Mouse (Mus musculus): ENCODE measurements around the gene Sept7. TPM values are rescaled to one million over a fixed set of nuclear protein-coding genes. Genes with fewer than 3 reads are reported as not detected.
A peak's percentile ranks its signal among the peaks of the same experiment; 100 is the strongest.
"Not testable (repeated sequence)": the region's sequence is repeated elsewhere in the genome, so short reads cannot be mapped to it uniquely, and the experiment has no call there.

The Sept7 gene
- polyA plus RNA-seq, 1 experiment from 2014 or later: 278 TPM

DNA sequence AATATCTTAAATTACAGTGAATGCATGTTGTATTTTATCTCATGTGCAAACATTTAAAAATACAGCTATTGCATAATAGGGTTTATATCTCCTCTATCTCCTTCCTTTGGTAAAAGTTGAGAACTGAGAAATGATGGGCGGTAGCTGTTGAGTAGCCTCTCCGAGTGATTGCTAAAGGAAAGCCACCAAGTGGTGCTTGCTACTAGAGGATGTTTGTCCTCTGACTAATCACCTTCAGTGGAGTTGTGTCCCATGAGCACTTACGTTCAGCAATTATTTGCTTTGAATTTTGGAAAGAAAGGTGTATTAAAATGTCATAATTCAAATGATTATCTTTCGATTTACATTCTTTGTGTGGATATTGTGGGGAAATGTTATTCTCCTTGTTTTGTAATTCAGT is 13.6 kb downstream of the Sept7 start:
- Histone ChIP-seq H3K27ac (no peak overlapping the region), H3K9ac (no peak overlapping the region), H3K9me3 (replicated peaks) (no peaks in the 10 kb centered on the region), H3K4me2 (replicated peaks) (no peak overlapping the region), H3K4me3 (no peak overlapping the region), H3K4me1 (no peaks in the 10 kb centered on the region), H3K36me3 (peaks cover 21% of the 10 kb centered on the region), H3K27me3 (no peaks in the 10 kb centered on the region)
- 95% methylated on average over 4 of the region's 4 CpGs for WGBS
- ATAC-seq (ENCODE audit: low FRiP score): no peak

DNA sequence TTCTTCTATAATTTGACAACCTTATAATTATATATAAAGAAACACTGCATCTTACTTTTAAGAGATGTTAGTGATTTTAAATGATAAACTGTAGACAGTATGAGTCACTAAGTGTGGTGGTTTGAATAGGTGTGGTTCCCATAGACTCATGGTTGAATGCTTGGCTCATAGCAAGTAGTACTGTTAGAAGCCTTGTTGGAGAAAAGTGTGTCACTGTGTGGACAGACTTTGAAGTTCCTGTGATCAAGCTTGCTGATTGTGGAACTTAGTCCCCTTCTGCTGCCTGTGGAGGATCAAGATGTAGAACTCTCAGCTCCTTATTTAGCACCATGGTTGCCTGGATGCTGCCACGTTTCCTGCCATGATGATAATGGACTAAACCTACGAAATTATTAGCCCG is 14.9 kb downstream of the Sept7 start:
- H3K36me3 ChIP-seq: peaks cover 26% of the 10 kb centered on the region
- no peaks in the 10 kb centered on the region for H3K9me3 ChIP-seq (replicated peaks)
- H3K27me3 ChIP-seq: no peaks in the 10 kb centered on the region
- no peak overlapping the region for H3K4me3 ChIP-seq
- H3K4me1 ChIP-seq: no peaks in the 10 kb centered on the region
- H3K9ac ChIP-seq: no peak overlapping the region
- H3K4me2 ChIP-seq (replicated peaks): no peak overlapping the region
- no peak for ATAC-seq (ENCODE audit: low FRiP score)
- no peak overlapping the region for H3K27ac ChIP-seq
- WGBS: 93% methylated on average over 3 of the region's 3 CpGs

DNA sequence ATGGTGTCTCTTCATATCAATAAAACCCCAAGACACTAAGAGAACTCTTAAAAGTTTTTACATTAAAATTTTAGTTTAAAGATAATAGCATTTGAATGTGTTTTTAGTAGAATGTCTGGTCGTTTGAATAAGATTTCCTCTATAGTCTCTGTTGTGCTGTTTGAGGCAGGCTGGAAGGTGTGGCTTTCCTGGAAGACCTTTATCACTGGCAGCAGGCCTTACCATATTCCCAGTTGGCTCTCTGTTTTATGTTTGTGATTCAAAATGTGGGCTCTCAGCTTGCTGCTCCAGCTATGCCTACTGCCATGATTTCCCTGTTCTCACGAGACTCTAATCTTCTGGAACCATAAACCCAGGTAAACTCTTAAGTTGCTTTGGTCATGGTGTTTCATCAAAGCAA is 15.3 kb downstream of the Sept7 start:
- 87% methylated on average over 2 of the region's 2 CpGs for WGBS
- H3K36me3 ChIP-seq: peaks cover 26% of the 10 kb centered on the region

DNA sequence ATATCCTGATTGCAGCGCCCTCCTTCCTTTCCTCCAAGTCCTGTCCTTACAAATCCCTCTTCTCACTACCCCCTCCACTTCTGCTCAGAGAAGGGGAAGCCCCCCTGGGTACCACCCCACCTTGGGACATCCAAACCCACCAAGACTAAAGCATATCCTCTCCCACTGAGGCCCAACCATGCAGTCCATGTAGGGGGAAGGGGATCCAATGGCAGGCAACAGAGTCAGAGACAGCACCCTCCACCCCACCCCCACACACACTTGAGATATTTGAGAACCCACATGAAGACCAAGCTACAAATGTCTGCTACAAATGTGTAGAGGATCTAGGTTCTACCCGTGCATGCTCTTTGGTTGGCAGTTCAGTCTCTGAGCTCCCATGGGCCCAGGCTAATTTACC is 19.7 kb downstream of the Sept7 start:
- H3K4me3 ChIP-seq: no peak overlapping the region
- WGBS: 91% methylated on average over 2 of the region's 2 CpGs
- ATAC-seq (ENCODE audit: low FRiP score): no peak

More for the DNA sequence above, 15.3 kb downstream of the Sept7 start:
- ATAC-seq (ENCODE audit: low FRiP score): no peak
- Histone ChIP-seq H3K27me3 (no peaks in the 10 kb centered on the region), H3K9me3 (replicated peaks) (no peaks in the 10 kb centered on the region), H3K9ac (no peak overlapping the region), H3K27ac (no peak overlapping the region), H3K4me1 (no peaks in the 10 kb centered on the region), H3K4me2 (replicated peaks) (no peak overlapping the region), H3K4me3 (no peak overlapping the region)

DNA sequence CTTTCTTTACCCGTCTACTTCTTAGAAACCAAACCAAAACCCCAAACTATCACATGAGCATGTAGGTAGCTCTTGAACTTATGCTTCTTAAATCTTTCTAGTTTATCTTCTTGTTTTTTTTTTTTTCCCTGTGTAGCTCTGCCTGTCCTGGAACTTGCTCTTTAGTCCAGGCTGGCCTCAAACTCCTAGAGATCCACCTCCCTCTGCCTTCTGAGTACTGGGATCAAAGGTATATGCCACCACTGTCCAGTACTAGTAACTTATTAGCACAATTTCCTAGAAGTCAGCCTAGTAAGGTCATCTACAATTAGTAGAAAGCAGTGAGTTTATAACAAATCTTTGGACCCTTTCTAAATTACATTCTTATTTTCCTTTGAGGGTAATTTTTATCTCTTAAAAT is 37.6 kb downstream of the Sept7 start:
- H3K4me1 ChIP-seq: no peaks in the 10 kb centered on the region

More for the DNA sequence above, 19.7 kb downstream of the Sept7 start:
- H3K9ac ChIP-seq: no peak overlapping the region
- H3K27ac ChIP-seq: no peak overlapping the region
- no peaks in the 10 kb centered on the region for H3K9me3 ChIP-seq (replicated peaks)
- H3K4me2 ChIP-seq (replicated peaks): no peak overlapping the region
- H3K36me3 ChIP-seq: peaks cover 16% of the 10 kb centered on the region
- no peaks in the 10 kb centered on the region for H3K4me1 ChIP-seq
- no peaks in the 10 kb centered on the region for H3K27me3 ChIP-seq

DNA sequence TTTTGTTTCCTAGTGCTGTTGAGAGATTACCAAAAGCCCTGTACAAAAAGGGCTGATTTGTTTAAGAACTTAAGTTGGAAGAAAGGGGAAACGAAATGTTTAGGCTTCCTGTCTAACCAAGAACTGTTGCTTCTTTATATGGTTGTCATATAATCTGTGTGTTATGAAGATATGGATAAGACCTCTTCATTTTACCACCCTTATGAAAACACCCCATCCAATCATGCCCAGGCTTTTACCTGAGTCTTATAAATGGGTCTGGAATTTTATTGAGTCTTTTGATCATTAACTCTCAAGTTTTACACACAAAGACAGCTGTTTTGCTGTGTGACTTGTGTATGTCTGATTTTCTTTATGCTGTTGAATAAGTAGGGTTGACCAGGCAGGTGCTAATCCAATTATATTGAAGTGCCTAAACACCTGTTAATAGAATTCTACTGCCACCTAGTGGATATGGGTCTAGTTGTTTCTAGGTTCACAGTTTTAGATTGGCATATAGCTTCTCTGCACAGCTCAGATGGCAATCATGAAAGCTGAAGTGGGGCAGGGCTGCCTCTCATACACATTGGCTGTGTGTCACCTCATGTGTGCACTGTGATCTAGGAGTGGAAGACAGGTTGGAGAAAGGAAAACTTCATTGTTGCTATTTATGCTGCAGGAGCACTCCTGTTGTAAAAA is 57.4 kb downstream of the Sept7 start:
- no peak overlapping the region for H3K9ac ChIP-seq
- H3K27ac ChIP-seq: no peak overlapping the region
- peak; percentile 66 for ATAC-seq (ENCODE audit: low FRiP score)
- WGBS: 84% methylated on average over 1 of the region's 1 CpGs
- H3K9me3 ChIP-seq (replicated peaks): no peaks in the 10 kb centered on the region
- no peaks in the 10 kb centered on the region for H3K4me1 ChIP-seq
- no peak overlapping the region for H3K4me2 ChIP-seq (replicated peaks)
- peaks cover 16% of the 10 kb centered on the region for H3K36me3 ChIP-seq
- H3K27me3 ChIP-seq: no peaks in the 10 kb centered on the region
- H3K4me3 ChIP-seq: no peak overlapping the region

More for the DNA sequence above, 37.6 kb downstream of the Sept7 start:
- no peak for ATAC-seq (ENCODE audit: low FRiP score)
- no peak overlapping the region for H3K4me2 ChIP-seq (replicated peaks)
- H3K27me3 ChIP-seq: no peaks in the 10 kb centered on the region
- H3K9ac ChIP-seq: no peak overlapping the region
- peaks cover 20% of the 10 kb centered on the region for H3K36me3 ChIP-seq
- H3K27ac ChIP-seq: no peak overlapping the region
- H3K4me3 ChIP-seq: no peak overlapping the region
- no peaks in the 10 kb centered on the region for H3K9me3 ChIP-seq (replicated peaks)
- WGBS: 85% methylated on average over 1 of the region's 1 CpGs

DNA sequence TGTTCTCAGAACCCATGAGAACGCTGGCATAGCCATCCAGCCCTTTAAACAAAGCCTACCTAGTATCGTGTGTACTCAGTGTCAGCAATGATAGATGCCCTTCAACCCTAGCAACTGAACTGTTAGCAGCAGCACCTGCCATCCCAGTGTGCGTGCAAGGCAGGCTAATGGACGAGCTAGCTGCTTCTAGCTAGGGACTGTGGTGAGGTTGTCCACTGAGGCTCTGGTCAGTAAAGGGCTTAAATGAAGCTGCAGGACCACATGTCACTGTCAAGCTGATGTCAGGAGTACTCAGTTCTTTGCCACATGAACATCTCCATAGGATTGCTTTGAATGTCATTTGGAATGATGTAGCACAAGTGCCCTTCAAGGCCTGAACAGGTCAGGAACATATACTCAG is 62.1 kb downstream of the Sept7 start:
- 80% methylated on average over 4 of the region's 4 CpGs for WGBS
- Histone ChIP-seq H3K9ac (no peak overlapping the region), H3K4me2 (replicated peaks) (no peak overlapping the region), H3K27me3 (no peaks in the 10 kb centered on the region), H3K9me3 (replicated peaks) (no peaks in the 10 kb centered on the region), H3K4me1 (no peaks in the 10 kb centered on the region), H3K27ac (no peak overlapping the region), H3K4me3 (no peak overlapping the region), H3K36me3 (no peaks in the 10 kb centered on the region)
- ATAC-seq (ENCODE audit: low FRiP score): no peak

DNA sequence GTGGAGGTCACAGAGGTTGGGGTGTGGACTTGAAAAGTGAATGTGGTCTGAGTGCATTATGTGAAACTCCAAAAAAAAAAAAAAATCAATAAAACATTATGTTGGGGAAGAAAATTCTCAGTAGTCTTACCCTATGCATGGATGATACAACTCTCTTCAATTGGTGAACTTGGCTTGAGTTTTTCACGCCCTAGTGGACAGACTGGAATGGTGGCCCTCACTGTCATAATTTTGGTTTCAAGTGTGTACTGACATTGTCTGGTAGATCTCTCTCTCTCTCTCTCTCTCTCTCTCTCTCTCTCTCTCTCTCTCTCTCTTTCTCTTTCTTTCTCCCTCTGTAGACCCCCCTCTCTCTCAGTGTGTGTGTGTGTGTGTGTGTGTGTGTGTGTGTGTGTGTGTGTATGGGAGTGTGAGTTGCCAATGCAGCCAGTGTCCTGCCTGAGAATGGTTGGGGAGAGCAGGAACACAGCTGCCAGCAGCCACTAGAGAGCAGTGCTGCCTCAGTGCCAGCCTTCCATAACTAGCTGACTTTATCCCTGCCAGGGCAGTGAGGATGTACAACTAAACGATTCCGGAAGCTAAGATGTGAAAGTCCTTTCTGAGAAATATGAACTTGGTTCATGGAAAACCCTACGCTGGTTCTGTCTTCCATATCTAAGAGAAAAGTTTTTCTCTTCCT is 65.7 kb downstream of the Sept7 start:
- H3K4me2 ChIP-seq (replicated peaks): no peak overlapping the region
- H3K27ac ChIP-seq: no peak overlapping the region
- ATAC-seq (ENCODE audit: low FRiP score): peak; percentile 57
- no peak overlapping the region for H3K4me3 ChIP-seq
- 64% methylated on average over 4 of the region's 4 CpGs for WGBS
- no peaks in the 10 kb centered on the region for H3K4me1 ChIP-seq
- no peaks in the 10 kb centered on the region for H3K27me3 ChIP-seq
- no peak overlapping the region for H3K9ac ChIP-seq
- no peaks in the 10 kb centered on the region for H3K36me3 ChIP-seq
- no peaks in the 10 kb centered on the region for H3K9me3 ChIP-seq (replicated peaks)

DNA sequence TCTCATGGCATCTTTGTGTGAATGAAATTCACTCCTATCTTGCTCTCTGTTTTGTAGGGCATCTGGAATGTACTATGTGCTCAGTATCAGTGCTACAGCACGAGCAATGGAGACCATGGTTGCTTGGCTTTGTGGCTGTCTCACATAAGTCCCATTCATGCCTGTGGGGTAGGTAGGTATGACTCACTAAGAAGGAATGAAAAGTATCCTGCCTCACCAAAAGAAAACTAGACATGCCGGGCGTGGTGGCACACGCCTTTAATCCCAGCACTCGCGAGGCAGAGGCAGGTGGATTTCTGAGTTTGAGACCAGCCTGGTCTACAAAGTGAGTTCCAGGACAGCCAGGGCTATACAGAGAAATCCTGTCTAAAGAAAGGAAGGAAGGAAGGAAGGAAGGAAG is 67.4 kb downstream of the Sept7 start:
- not testable (repeated sequence) for H3K4me1 ChIP-seq; ATAC-seq (ENCODE audit: low FRiP score); H3K27me3 ChIP-seq; H3K36me3 ChIP-seq; H3K9me3 ChIP-seq (replicated peaks); H3K9ac ChIP-seq; H3K4me3 ChIP-seq; H3K27ac ChIP-seq; H3K4me2 ChIP-seq (replicated peaks)
- WGBS: 94% methylated on average over 6 of the region's 6 CpGs

DNA sequence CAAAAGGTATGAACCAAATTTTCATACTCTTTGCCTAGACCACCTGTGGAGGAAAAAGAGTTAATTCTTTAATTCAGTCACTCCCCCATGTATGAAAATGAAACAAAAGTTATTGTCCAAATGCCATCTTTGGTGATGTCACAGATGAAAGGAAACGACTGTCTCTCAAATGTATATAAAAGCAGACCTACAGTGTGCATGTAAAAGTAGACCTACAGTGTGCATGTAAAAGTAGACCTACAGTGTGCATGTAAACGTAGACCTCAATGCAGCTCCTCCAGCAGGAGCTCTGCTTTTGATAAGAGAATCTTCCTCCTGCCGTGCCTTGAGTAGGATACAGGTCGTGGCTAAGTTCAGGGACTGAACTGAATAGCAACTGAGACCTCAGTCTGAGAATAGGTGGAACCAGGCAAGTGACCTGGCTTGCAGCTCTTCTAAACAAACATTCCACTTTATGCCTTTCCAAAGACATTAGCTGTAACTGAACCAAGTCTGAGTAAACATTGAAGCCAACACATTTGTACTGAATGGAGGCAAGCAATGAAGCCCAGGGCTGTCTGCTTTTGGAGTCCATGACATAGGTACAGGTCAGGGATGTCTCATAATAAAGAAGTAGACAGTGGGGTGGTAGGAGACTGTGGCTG is 75.6 kb downstream of the Sept7 start:
- Histone ChIP-seq H3K9ac (no peak overlapping the region), H3K4me2 (replicated peaks) (no peak overlapping the region), H3K27ac (no peak overlapping the region), H3K9me3 (replicated peaks) (no peaks in the 10 kb centered on the region), H3K4me1 (no peaks in the 10 kb centered on the region), H3K36me3 (no peaks in the 10 kb centered on the region), H3K4me3 (no peak overlapping the region), H3K27me3 (no peaks in the 10 kb centered on the region)
- WGBS: 79% methylated on average over 4 of the region's 4 CpGs
- no peak for ATAC-seq (ENCODE audit: low FRiP score)

DNA sequence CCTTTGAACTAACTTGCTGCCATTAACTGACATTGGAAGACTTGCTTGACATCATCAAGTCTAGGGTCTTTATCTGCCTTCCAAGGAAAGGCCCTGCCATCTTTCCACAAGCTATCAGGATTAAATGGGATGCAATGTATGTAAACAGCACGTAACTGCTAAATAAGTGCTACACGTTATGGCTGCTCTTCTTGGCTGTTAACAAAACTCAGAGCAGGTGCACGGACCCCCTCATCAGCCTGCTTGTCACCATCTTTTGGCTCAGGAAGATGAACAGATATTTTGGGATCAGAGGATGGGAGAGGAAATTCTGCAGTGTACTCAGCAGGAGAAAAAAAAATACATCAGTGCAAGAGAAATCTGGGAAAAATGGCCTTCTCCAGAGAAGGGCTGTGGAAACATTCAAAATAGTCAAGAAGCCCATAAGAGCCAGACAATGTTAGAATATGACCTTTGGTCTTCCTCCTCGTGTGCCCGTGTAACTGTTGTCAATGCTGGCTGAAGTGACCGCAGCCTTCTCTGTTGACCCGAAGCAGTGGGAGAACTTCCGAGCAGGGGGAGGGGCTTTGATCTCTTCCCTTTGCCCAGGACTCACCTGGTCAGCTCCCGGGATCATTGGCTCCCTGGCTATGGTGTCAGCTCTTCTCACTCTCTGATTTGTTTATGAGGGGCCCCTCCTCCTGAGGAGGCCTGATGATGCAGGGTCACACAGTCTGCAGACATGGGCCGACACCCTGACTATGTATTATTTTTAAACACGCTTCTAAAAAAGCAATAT is 76.9 kb downstream of the Sept7 start:
- WGBS: 83% methylated on average over 11 of the region's 11 CpGs
- Histone ChIP-seq H3K9me3 (replicated peaks) (no peaks in the 10 kb centered on the region), H3K27me3 (no peaks in the 10 kb centered on the region), H3K4me3 (no peak overlapping the region), H3K27ac (no peak overlapping the region), H3K4me1 (no peaks in the 10 kb centered on the region), H3K4me2 (replicated peaks) (no peak overlapping the region), H3K36me3 (no peaks in the 10 kb centered on the region), H3K9ac (no peak overlapping the region)
- no peak for ATAC-seq (ENCODE audit: low FRiP score)

DNA sequence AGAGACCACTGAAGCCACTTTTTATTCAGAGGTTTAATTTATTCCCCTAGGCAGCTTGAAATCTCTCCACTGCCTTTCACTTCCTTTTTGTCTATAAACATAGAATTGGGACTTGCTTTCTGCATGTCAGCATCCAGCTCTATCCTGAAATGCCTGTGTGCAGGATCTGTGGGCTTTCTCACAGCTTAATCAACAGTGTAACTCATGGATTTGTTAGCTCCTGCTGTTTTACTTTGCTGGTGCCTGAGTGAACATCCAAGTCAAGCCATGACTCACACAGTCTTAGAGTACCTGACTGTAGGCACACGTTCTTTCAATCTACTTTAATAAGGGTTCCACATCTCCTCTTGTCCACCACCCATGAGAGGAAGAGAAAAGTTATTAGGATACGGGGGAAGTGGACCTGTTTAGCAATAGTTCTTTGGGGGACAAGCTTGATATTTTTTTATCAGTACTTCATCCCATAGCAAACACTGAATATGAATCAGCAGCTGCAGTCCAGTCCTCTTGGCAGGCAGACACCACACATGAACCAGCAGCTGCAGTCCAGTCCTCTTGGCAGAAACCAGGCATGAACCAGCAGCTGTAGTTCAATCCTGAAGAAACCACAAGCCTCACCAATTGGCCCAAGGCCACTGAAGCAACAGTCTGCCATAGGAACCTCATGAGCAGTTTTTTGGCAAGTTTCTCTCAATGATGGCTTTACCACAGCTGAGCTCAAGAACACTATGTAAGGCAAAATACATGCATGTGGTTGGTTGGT is 85.4 kb downstream of the Sept7 start:
- H3K27ac ChIP-seq: no peak overlapping the region
- H3K9me3 ChIP-seq (replicated peaks): no peaks in the 10 kb centered on the region
- H3K4me3 ChIP-seq: no peak overlapping the region
- WGBS: 87% methylated on average over 2 of the region's 2 CpGs
- ATAC-seq (ENCODE audit: low FRiP score): no peak
- H3K36me3 ChIP-seq: no peaks in the 10 kb centered on the region
- no peak overlapping the region for H3K4me2 ChIP-seq (replicated peaks)
- no peak overlapping the region for H3K9ac ChIP-seq
- H3K4me1 ChIP-seq: no peaks in the 10 kb centered on the region
- H3K27me3 ChIP-seq: no peaks in the 10 kb centered on the region
